Mouse (Mus musculus) adrenal gland (tissue): ENCODE measurements at regions not wholly inside any gene's neighbourhood (a gene's known extent, or its start where the extent isn't known, plus 50 kb on each side); places are given as distances from the start of the nearest gene placed in this dataset.
"Not testable (repeated sequence)": the region's sequence is repeated elsewhere in the genome, so short reads cannot be mapped to it uniquely, and the experiment has no call there.

ENCODE experiments used
- intact Hi-C: fragments of 180-260 bp; cut with DNase I; formaldehyde crosslinking; loops from one replicate; pipeline ENCODE4 v1.15.1; 2025

GRCm38 (mm10) chr9:97297538-97297937, 72.2 kb downstream of the Trim42 start:
- intact Hi-C loops, result no loop called here

GRCm38 (mm10) chr9:97295770-97296169, 74.0 kb downstream of the Trim42 start:
- intact Hi-C loops, result no loop called here

- intact Hi-C loops, result no loop called here
These were observed 77.9 kb downstream of the Trim42 start for GRCm38 (mm10) chr9:97291870-97292269.

GRCm38 (mm10) chr9:97284282-97284802, 85.4 kb downstream of the Trim42 start:
- intact Hi-C loops, result no loop called here

GRCm38 (mm10) chr9:97282090-97282489, 87.7 kb downstream of the Trim42 start:
- intact Hi-C loops, result no loop called here

- intact Hi-C loops, result not testable (repeated sequence)
These were observed 94.3 kb downstream of the Trim42 start for GRCm38 (mm10) chr9:97275449-97275848.

GRCm38 (mm10) chr9:97273891-97274290, 95.9 kb downstream of the Trim42 start:
- intact Hi-C loops, result no loop called here

- intact Hi-C loops, result no loop called here
These were observed 97.7 kb downstream of the Trim42 start for GRCm38 (mm10) chr9:97272061-97272460.

- intact Hi-C loops, result no loop called here
These were observed 122.1 kb downstream of the Trim42 start for GRCm38 (mm10) chr9:97247621-97248020.

GRCm38 (mm10) chr9:97226074-97226473, 115.1 kb upstream of the Slc25a36 start:
- intact Hi-C loops, result no loop called here

- intact Hi-C loops, result no loop called here
These were observed 113.6 kb upstream of the Slc25a36 start for GRCm38 (mm10) chr9:97224549-97224948.

GRCm38 (mm10) chr9:97214806-97215205, 103.8 kb upstream of the Slc25a36 start:
- intact Hi-C loops, result no loop called here

- intact Hi-C loops, result no loop called here
These were observed 79.4 kb upstream of the Slc25a36 start for GRCm38 (mm10) chr9:97190321-97190860.

GRCm38 (mm10) chr9:97189646-97190045, 78.7 kb upstream of the Slc25a36 start:
- intact Hi-C loops, result no loop called here

GRCm38 (mm10) chr9:97188616-97189330, 77.8 kb upstream of the Slc25a36 start:
- intact Hi-C loops, result no loop called here

GRCm38 (mm10) chr9:97173230-97173951, 62.4 kb upstream of the Slc25a36 start:
- intact Hi-C loops, result loop anchor here (5.0 kb wide), 1 partner anchor 149 kb away; no protein-coding TSS in a partner anchor

- intact Hi-C loops, result loop anchor here (5.0 kb wide), 1 partner anchor 150 kb away; no protein-coding TSS in a partner anchor
These were observed 61.1 kb upstream of the Slc25a36 start for GRCm38 (mm10) chr9:97172075-97172474.

GRCm38 (mm10) chr9:97171484-97171883, 60.5 kb upstream of the Slc25a36 start:
- intact Hi-C loops, result loop anchor here (5.0 kb wide), 1 partner anchor 151 kb away; no protein-coding TSS in a partner anchor

GRCm38 (mm10) chr9:97170836-97171235, 59.9 kb upstream of the Slc25a36 start:
- intact Hi-C loops, result loop anchor here (5.0 kb wide), 1 partner anchor 151 kb away; no protein-coding TSS in a partner anchor

- intact Hi-C loops, result loop anchor here (5.0 kb wide), 3 partner anchors 60 to 245 kb away; no protein-coding TSS in a partner anchor
These were observed 51.5 kb upstream of the Slc25a36 start for GRCm38 (mm10) chr9:97162465-97162864.
